Mouse (Mus musculus): ENCODE data around the gene Pdik1l.

- TF ChIP-seq POLR2A (IDR thresholded peaks at IDR 0.05; ENCODE audit: control insufficient read depth, extremely low read depth, insufficient read depth, low read length, poor library complexity) (no peak), CTCF (IDR thresholded peaks at IDR 0.05; ENCODE audit: borderline replicate concordance, control insufficient read depth, extremely low read depth, insufficient read depth, low read length, poor library complexity) (no peak)
These were observed 15.7 kb downstream of the Pdik1l start for GRCm38 (mm10) chr4:134271979-134272378.
